Mouse (Mus musculus) midbrain, embryonic 16.5 days (tissue): ENCODE measurements around the gene Crxos. TPM values are rescaled to one million over a fixed set of nuclear protein-coding genes. Genes with fewer than 3 reads are reported as not detected.

ENCODE experiments used
- ATAC-seq: fragments of 200-750 bp; cut with Nextera tagmentation; 2 replicates; pipeline ENCODE4 v1.8.0; 2017; ENCODE audit warnings: moderate TSS enrichment
- H3K27ac ChIP-seq: fragments of 300-500 bp; sonication (generic); 2 replicates; pipeline ENCODE4 v1.5.1; 2014; ENCODE audit warnings: mild to moderate bottlenecking, low read length, mixed read lengths
- H3K27me3 ChIP-seq: fragments of 300-500 bp; sonication (generic); 2 replicates; pipeline ENCODE4 v1.6.1; 2014; ENCODE audit warnings: low read depth, low read length, mixed read lengths; ENCODE audit not compliant: control insufficient read depth, insufficient read depth
- H3K36me3 ChIP-seq: fragments of 300-500 bp; sonication (generic); 2 replicates; pipeline ENCODE4 v1.6.1; 2014; ENCODE audit warnings: mild to moderate bottlenecking, low read length, moderate library complexity, mixed read lengths; ENCODE audit not compliant: control insufficient read depth, insufficient read depth
- H3K4me1 ChIP-seq: fragments of 300-500 bp; sonication (generic); 2 replicates; pipeline ENCODE4 v1.6.1; 2014; ENCODE audit warnings: mild to moderate bottlenecking, low read length, mixed read lengths; ENCODE audit not compliant: control insufficient read depth, insufficient read depth
- H3K4me2 ChIP-seq: fragments of 300-500 bp; sonication (generic); 2 replicates; pipeline ENCODE4 v1.6.1; 2014; ENCODE audit warnings: mild to moderate bottlenecking, low read length, mixed read lengths
- H3K4me3 ChIP-seq: fragments of 300-500 bp; sonication (generic); 2 replicates; pipeline ENCODE4 v1.5.1; 2014; ENCODE audit warnings: low read depth, mild to moderate bottlenecking, low read length, moderate library complexity, mixed read lengths
- H3K9ac ChIP-seq: fragments of 300-500 bp; sonication (generic); 2 replicates; pipeline ENCODE4 v1.6.1; 2014; ENCODE audit warnings: low read depth, low read length, mixed read lengths
- H3K9me3 ChIP-seq: fragments of 300-500 bp; sonication (generic); replicated peaks from 2 replicates; pipeline ENCODE4 v1.6.1; 2014; ENCODE audit warnings: mild to moderate bottlenecking, low read length, mixed read lengths; ENCODE audit not compliant: control insufficient read depth, poor library complexity, severe bottlenecking
- WGBS: fragments of 180-500 bp; shearing (Covaris S2); extraction: QIAGEN DNeasy Blood & Tissue Kit; methylation state at CpG from one replicate; pipeline ENCODE4 v1.1.7; 2014; 5-methylcytosine and 5-hydroxymethylcytosine counted together
- polyA plus RNA-seq: library from polyadenylated mRNA; unstranded; fragments of >200 nt; fragmentation: Nextera tagmentation; extraction: Ambion mirVana; gene quantifications from 2 replicates; pipeline ENCODE4 v1.2.1, GENCODE M21; 2015

The Crxos gene
- not detected in 2 replicates for polyA plus RNA-seq

DNA sequence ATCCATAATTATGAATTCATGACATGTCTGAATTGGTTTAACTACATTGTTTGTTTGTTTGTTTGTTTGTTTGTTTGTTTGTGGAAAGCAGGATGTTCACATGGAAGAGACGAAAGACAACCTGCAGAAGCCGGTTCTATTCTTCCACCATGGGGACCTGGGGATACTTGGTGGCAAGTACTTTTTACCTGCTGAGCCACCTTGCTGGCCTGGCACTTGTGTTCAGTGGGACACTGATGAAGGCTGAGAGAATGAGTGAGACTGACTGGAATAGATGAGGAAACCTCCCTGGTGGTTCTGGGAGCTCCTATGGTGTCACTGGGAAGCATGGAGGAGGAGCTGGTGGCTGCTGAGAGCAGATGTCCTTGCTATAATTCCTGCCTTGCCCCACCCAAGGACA, at the start of gene Crxos:
TSS of gene Crxos (plus strand) at position 301 of the 400 bp plus-strand sequence.
- Histone ChIP-seq H3K4me3 (no peak within 1 kb of the TSS), H3K4me2 (no peak within 1 kb of the TSS), H3K9ac (peak within 1 kb of the TSS; percentile 50; the same call in 1 of the 2 replicates), H3K27me3 (no peaks in the 10 kb centered on the region), H3K36me3 (no peaks in the 10 kb centered on the region), H3K27ac (no peak within 1 kb of the TSS), H3K4me1 (peaks cover 2% of the 10 kb centered on the region; the same call in 1 of the 2 replicates), H3K9me3 (no peaks in the 10 kb centered on the region)
- no peak for ATAC-seq
- 88% methylated on average over 2 of the region's 2 CpGs for WGBS

DNA sequence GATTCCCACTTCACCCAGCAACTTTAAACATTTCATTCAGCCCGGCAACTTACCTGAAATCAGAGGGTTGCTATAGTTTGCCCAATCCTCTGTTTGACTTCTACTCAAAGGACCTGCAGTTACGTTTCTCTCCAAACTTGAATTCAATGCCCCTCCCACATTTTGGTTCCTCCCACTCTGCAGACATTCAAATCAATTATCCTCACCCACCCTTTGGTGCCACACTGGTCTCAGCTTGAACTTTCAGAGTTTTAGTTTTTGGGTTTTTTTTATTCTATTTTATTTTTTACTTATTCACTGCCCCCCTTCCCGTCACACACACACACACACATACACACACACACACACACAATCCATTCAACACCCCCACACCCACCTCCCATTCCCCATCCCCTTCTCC, 42.8 kb upstream of the Crxos start, which contains the start of gene Obox6:
TSS of gene Obox6 (minus strand) at position 101 of the 400 bp plus-strand sequence.
- WGBS, result 93% methylated on average over 3 of the region's 3 CpGs

DNA sequence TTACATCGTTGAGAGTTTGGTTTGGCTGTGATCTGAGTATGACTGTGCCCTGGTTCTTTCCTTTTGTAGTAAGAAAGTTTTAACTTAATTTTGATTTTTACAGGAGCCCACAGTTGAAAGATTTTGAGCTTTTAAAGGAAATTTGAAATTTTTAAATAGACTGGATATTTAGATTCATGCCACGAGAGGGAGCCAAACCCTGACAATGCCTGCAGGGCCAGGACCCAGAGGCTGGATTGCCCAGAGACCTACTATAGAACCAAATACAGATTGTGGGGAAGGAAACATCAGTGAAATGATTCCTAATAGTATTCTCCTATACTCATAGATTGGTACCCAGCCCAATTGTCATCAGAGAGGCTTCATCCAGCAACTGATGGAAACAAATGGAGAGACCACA, 22.8 kb upstream of the Crxos start:
- Histone ChIP-seq H3K27ac (no peak overlapping the region), H3K4me1 (no peaks in the 10 kb centered on the region; the same call in 1 of the 2 replicates), H3K9ac (no peak overlapping the region), H3K4me2 (no peak overlapping the region), H3K36me3 (no peaks in the 10 kb centered on the region), H3K9me3 (no peaks in the 10 kb centered on the region), H3K27me3 (no peaks in the 10 kb centered on the region), H3K4me3 (no peak overlapping the region)
- 38% methylated on average over 2 of the region's 2 CpGs for WGBS
- no peak for ATAC-seq

More for the DNA sequence above, 42.8 kb upstream of the Crxos start, which contains the start of gene Obox6:
- ATAC-seq, result no peak
- Histone ChIP-seq H3K36me3 (no peaks in the 10 kb centered on the region), H3K27me3 (no peaks in the 10 kb centered on the region), H3K4me2 (no peak within 1 kb of the TSS), H3K9me3 (no peaks in the 10 kb centered on the region), H3K9ac (no peak within 1 kb of the TSS), H3K27ac (no peak within 1 kb of the TSS), H3K4me3 (no peak within 1 kb of the TSS), H3K4me1 (no peaks in the 10 kb centered on the region)

DNA sequence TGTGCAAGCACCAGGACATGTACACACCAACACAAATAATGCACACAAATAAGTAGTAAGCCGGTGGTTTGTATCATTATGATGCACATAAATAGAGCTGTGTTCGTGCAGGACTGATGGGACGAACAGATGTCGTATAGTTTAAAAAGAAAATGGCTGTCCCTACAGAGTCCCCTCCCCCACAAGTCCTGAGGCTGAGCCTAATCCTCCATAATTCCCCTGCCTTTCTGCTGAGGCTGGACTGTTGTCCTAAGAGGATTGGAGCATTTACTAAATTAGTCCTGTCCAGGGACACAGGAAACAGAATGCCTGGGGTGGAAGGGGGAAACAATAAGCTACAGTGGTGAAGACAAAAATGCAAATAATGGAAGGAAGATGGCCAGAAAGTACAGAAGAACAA, 18.3 kb upstream of the Crxos start:
- Histone ChIP-seq H3K36me3 (no peaks in the 10 kb centered on the region), H3K9ac (no peak overlapping the region), H3K27ac (no peak overlapping the region), H3K9me3 (no peaks in the 10 kb centered on the region), H3K4me2 (no peak overlapping the region), H3K4me1 (no peaks in the 10 kb centered on the region; the same call in 1 of the 2 replicates), H3K27me3 (no peaks in the 10 kb centered on the region), H3K4me3 (no peak overlapping the region)
- no peak for ATAC-seq
- 23% methylated on average over 4 of the region's 4 CpGs for WGBS

DNA sequence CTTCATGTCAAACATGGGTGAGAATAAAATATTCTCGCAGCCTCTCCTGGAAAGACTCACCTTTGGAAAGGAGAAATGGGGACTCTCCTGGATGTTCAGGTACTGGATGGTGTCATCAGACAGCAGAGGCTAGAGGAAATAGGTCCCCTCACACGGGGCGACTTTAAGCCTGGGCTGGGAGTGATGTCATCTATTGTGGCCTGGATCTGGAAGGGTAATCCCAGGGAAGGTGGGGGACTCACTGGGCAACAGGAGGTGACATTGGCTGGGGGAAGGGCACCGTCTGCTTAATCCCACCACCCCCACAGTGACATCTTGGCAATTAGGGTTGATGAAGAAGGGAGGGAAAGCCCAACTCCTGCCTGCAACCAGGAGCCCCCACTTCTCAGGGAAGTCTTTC, 2.7 kb upstream of the Crxos start, which contains the start of gene Crx:
TSS of gene Crx (minus strand) at position 213 of the 400 bp plus-strand sequence.
- H3K9me3 ChIP-seq, result no peaks in the 10 kb centered on the region
- H3K27me3 ChIP-seq, result no peaks in the 10 kb centered on the region
- H3K4me2 ChIP-seq, result no peak within 1 kb of the TSS
- ATAC-seq, result no peak
- WGBS, result 32% methylated on average over 4 of the region's 4 CpGs
- H3K9ac ChIP-seq, result no peak within 1 kb of the TSS
- H3K4me1 ChIP-seq, result peaks cover 2% of the 10 kb centered on the region; the same call in 1 of the 2 replicates
- H3K4me3 ChIP-seq, result no peak within 1 kb of the TSS
- no peak within 1 kb of the TSS for H3K27ac ChIP-seq
- H3K36me3 ChIP-seq, result no peaks in the 10 kb centered on the region

DNA sequence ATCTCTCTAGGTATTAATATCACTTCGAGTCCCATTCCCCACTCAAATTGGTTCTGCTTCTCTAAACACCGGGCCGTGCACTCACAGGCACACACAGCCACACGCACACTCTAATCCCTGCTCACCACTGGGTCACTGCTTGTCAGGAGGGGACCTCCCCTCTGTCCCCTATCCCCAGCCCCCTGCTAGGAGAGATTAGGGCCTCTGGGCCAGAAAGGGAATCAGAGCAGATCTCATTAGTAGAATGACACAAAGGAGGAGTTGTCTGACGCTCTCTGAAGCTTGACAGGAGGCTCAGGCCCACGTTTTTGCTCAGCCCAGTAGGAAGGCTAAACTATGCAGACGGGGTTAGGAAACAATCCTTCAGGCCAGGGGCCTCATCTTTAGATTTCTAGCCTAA, 1.0 kb upstream of the Crxos start:
- no peaks in the 10 kb centered on the region for H3K36me3 ChIP-seq
- H3K4me3 ChIP-seq, result no peak overlapping the region
- H3K4me2 ChIP-seq, result no peak overlapping the region
- WGBS, result 2% methylated on average over 7 of the region's 7 CpGs
- H3K4me1 ChIP-seq, result peaks cover 2% of the 10 kb centered on the region; the same call in 1 of the 2 replicates
- peak overlapping the region; percentile 50; the same call in 1 of the 2 replicates for H3K9ac ChIP-seq
- H3K27ac ChIP-seq, result no peak overlapping the region
- H3K27me3 ChIP-seq, result no peaks in the 10 kb centered on the region
- H3K9me3 ChIP-seq, result no peaks in the 10 kb centered on the region
- peak; percentile 64; the same call in 1 of the 2 replicates for ATAC-seq

DNA sequence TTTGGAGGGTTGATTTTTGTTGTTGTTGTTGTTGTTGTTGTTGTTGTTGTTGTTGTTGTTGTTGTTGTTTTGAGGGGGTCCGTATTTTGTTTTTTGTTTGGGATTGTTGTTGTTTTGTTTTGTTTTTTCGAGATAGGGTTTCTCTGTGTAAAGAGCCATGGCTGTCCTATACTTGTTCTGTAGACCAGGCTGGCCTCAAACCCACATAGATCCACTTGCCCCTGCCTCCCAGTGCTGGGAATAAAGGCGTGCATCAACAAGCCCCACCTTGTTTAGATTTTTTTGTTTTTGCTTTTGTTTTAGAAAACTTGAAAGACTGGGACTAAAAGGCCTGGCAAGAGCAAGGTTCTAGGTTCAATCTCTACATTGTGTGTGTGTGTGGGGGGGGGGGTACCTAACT, 586 bp upstream of the Crxos start:
- Histone ChIP-seq H3K36me3 (no peaks in the 10 kb centered on the region), H3K27me3 (no peaks in the 10 kb centered on the region), H3K27ac (no peak overlapping the region), H3K4me2 (no peak overlapping the region), H3K4me1 (peaks cover 2% of the 10 kb centered on the region; the same call in 1 of the 2 replicates), H3K9ac (no peak overlapping the region), H3K9me3 (no peaks in the 10 kb centered on the region), H3K4me3 (no peak overlapping the region)
- 39% methylated on average over 3 of the region's 3 CpGs for WGBS
- no peak for ATAC-seq

DNA sequence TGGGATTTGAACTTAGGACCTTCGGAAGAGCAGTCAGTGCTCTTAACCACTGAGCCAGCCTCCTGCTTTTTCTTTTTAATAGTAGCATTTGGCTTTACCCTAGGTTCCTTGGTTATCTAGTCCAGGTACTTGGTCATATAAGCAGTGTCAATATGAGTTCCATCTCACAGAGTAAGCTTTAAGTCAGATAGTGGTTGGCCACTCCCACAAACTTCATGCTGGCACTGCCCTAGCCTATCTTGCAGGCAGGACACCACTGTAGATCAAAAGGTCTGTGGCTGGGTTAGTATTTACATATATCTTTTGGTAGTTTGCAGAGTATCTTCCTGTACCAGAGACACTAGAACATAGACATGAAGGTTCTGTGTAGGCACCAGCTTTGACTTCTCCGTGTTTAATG, 1.7 kb downstream of the Crxos start:
- no peak for ATAC-seq
- H3K36me3 ChIP-seq, result no peaks in the 10 kb centered on the region
- H3K4me1 ChIP-seq, result peaks cover 2% of the 10 kb centered on the region; the same call in 1 of the 2 replicates
- 86% methylated on average over 2 of the region's 2 CpGs for WGBS
- H3K9ac ChIP-seq, result no peak overlapping the region
- no peak overlapping the region for H3K27ac ChIP-seq
- no peak overlapping the region for H3K4me3 ChIP-seq
- H3K4me2 ChIP-seq, result no peak overlapping the region
- no peaks in the 10 kb centered on the region for H3K9me3 ChIP-seq
- H3K27me3 ChIP-seq, result no peaks in the 10 kb centered on the region

DNA sequence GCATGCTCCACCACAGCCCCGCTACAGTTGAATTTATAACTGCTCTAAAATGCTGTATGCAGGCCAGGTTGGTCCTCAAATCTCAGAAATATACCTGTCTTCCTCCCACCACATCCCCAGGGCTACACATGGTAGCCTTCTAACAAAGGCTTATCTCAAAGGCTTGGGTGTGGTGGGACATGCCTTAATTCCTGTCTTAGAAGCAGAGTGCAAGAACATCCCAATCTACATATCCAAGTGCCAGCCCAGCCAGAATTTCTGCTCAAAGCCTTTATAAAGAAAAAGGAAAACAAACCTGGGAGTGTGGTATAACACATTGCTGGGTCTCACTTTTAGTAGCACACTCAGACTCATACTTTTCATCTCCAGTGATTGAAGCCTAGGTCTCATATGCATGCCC, 11.8 kb downstream of the Crxos start:
- ATAC-seq, result no peak
- H3K27me3 ChIP-seq, result no peaks in the 10 kb centered on the region
- no peak overlapping the region for H3K4me2 ChIP-seq
- no peaks in the 10 kb centered on the region for H3K36me3 ChIP-seq
- no peak overlapping the region for H3K4me3 ChIP-seq
- H3K27ac ChIP-seq, result no peak overlapping the region
- no peaks in the 10 kb centered on the region for H3K4me1 ChIP-seq
- 88% methylated on average over 1 of the region's 1 CpGs for WGBS
- H3K9me3 ChIP-seq, result no peaks in the 10 kb centered on the region
- no peak overlapping the region for H3K9ac ChIP-seq
